Comparison of ENCODE assay signal across 12 mouse cellular contexts in genomic region chr6:128996054-128996767, GRCm38 (mm10). TPM values are rescaled to one million over a fixed set of nuclear protein-coding genes. Genes with fewer than 3 reads are reported as not detected.
DNase-seq lines count a peak whose midpoint lies in the region; ATAC-seq and TF ChIP-seq lines count a peak whose summit lies in the region.
"Had no signal": no experiment of that assay in that cellular context is flagged by ENCODE, and none has a peak within 500 bp of the region (broad histone marks: within the 10 kb centered on the region; RNA-seq: fewer than 3 reads in every experiment).

No protein-coding gene starts in this region.

- peaks cover 5% of the 10 kb centered on the region; the same call in 1 of the 2 replicates for H3K4me1 ChIP-seq in heart, adult 2 months (ENCODE audit: control insufficient read depth, insufficient read depth, low read length)
- peaks cover 7% of the 10 kb centered on the region for H3K4me1 ChIP-seq in liver, embryonic 16.5 days (ENCODE audit: control insufficient read depth, low read depth, low read length)

- H3K79me2 ChIP-seq in heart, adult 2 months (replicated peaks; ENCODE audit: control insufficient read depth, insufficient read depth, low read length): no peaks in the 10 kb centered on the region

- H3K4me2 ChIP-seq in liver, embryonic 16.5 days (ENCODE audit: low read depth, low read length): peak overlapping the region; percentile 47

- H3K9ac ChIP-seq in heart, adult 2 months (ENCODE audit: low read depth, low read length): no peak overlapping the region
- peak overlapping the region; percentile 23 for H3K9ac ChIP-seq in liver, embryonic 16.5 days (ENCODE audit: low read depth, low read length)

- 49% methylated on average over 3 of the region's 3 CpGs for WGBS in heart, adult 2 months
- 33% methylated on average over 3 of the region's 3 CpGs for WGBS in liver, embryonic 16.5 days (ENCODE audit: insufficient replicate concordance)

- TF ChIP-seq CTCF in heart, adult 2 months (IDR thresholded peaks at IDR 0.05): no peak

- H3K36me3 ChIP-seq in heart, adult 2 months (ENCODE audit: control insufficient read depth, insufficient read depth, low read length): no peaks in the 10 kb centered on the region
- H3K36me3 ChIP-seq in liver, embryonic 16.5 days (ENCODE audit: control insufficient read depth, insufficient read depth): no peaks in the 10 kb centered on the region

- H3K9me3 ChIP-seq in liver, embryonic 16.5 days (replicated peaks; ENCODE audit: control insufficient read depth, low read length): no peaks in the 10 kb centered on the region

- no peak for TF ChIP-seq POLR2A in heart, adult 2 months (IDR thresholded peaks at IDR 0.05; ENCODE audit: insufficient read depth, low read depth, low read length)

- no peak overlapping the region for H3K4me3 ChIP-seq in heart, adult 2 months
- peak overlapping the region; percentile 43 for H3K4me3 ChIP-seq in liver, embryonic 16.5 days (ENCODE audit: low read depth, low read length)
- H3K4me3 ChIP-seq: myocyte had no signal

- intact Hi-C loops in heart, adult 2 months (cut with DNase I): no loop called here

- no peak overlapping the region for H3K27ac ChIP-seq in heart, adult 2 months
- no peak overlapping the region for H3K27ac ChIP-seq in liver, embryonic 16.5 days (ENCODE audit: low read length)

- no peak for TF ChIP-seq EP300 in heart, adult 2 months (IDR thresholded peaks at IDR 0.05; ENCODE audit: insufficient read depth, low read depth, low read length)

- H3K27me3 ChIP-seq in heart, adult 2 months (ENCODE audit: control insufficient read depth, insufficient read depth, low read length): no peaks in the 10 kb centered on the region
- no peaks in the 10 kb centered on the region for H3K27me3 ChIP-seq in liver, embryonic 16.5 days (ENCODE audit: control insufficient read depth, insufficient read depth, low read depth, low read length)

- peak; percentile 65 for ATAC-seq in liver, embryonic 16.5 days (ENCODE audit: low read depth)
- ATAC-seq: lung, postnatal 0 days had no signal

- DNase-seq in heart, adult 11 months: peak; percentile 74
- DNase-seq in heart, adult 2 months: no peak
- peak; percentile 37 for DNase-seq in retina, embryonic 14.5 days (ENCODE audit: low spot score)
- DNase-seq in retina, postnatal 1 day: no peak
- DNase-seq in gastrocnemius, adult 8-10 months (ENCODE audit: low spot score in 2 of 2): no peak
- no peak for DNase-seq in right cerebral cortex, adult 18-20 months
- no peak for DNase-seq in layer of hippocampus, postnatal 36 days
- DNase-seq: right cerebral cortex, postnatal 4 days had no signal

RNA-seq across cellular contexts. Expression of gene Klrb1f, which starts 49.5 kb away (rescaled TPM):
- total RNA-seq in heart, adult 2 months (2021): not detected
- polyA plus RNA-seq in heart, adult 2 months (2012; rRNA removed): 0.09 and 1.2 TPM in 2 replicates
- polyA plus RNA-seq in liver, embryonic 16.5 days (2015; fragmentation: Nextera tagmentation; extraction: Ambion mirVana): 0.45 and 0.50 TPM in 2 replicates
- not detected for total RNA-seq in gastrocnemius, adult 8-10 months (2022)
- not detected for total RNA-seq in layer of hippocampus, postnatal 36 days (2021)
- total RNA-seq: layer of hippocampus, postnatal 25 days had no signal
- polyA plus RNA-seq: myocyte had no signal

Comparison
In these comparisons a context has a peak if more than half of its experiments do, and no peak if none do; other contexts are left out.
1. DNase-seq: peak in heart, adult 11 months (single experiment) and retina, embryonic 14.5 days (single experiment); none in heart, adult 2 months (0 of 2), retina, postnatal 1 day (single experiment), gastrocnemius, adult 8-10 months (0 of 2), right cerebral cortex, adult 18-20 months (single experiment) and layer of hippocampus, postnatal 36 days (0 of 2).